Mouse (Mus musculus): ENCODE measurements around the gene Adamts12. TPM values are rescaled to one million over a fixed set of nuclear protein-coding genes. Genes with fewer than 3 reads are reported as not detected.

Adamts12 gene
- total RNA-seq, 4 experiments from 2014 or later, result 0.39 to 0.57 (median 0.47) TPM

GRCm38 (mm10) chr15:11075726-11076361 is 11.3 kb downstream of the Adamts12 start:
- DNase-seq (ENCODE audit: low spot score in 2 of 2), result no peak

GRCm38 (mm10) chr15:11082961-11083569 is 18.5 kb downstream of the Adamts12 start:
- DNase-seq (ENCODE audit: low spot score in 2 of 2), result no peak

DNA sequence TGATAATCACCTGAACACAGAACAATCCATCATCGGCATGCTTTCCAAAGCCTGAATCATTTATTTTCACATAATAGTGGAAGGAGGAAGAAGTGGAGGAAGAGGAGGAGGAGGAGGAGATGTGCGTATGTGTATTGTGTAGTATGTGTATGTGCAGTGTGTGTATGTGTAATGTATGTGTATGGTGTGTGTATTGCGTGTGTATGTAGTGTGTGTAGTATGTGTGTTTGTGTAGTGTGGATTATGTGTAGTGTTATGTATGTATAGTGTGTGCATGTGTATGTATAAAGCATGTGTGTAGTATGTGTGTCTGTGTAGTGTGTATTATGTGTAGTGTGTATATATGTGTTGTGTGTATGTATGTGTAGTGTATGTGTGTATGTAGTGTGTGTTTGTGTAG is 19.1 kb downstream of the Adamts12 start:
- no peak for DNase-seq (ENCODE audit: low spot score in 2 of 2)

GRCm38 (mm10) chr15:11084241-11084992 is 19.8 kb downstream of the Adamts12 start:
- no peak for DNase-seq (ENCODE audit: low spot score in 2 of 2)

DNA sequence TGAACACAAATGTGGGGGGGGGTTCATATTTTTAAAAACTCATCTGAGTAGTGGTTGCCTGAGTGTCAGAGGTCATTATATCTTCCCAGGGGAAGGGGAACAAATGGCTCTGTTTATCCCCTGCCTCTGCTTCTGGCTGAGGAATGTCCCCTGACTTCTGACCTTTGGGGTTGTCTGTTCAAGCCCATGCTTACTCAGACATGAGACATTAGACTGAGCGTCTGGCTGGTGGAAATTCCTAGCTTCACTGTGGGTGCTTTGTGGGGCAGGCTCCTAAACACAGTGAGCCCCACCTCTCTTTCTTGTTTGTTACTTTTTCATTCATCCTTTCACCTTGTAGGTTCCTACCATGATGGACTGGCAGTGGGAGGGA is 20.4 kb downstream of the Adamts12 start:
- DNase-seq (ENCODE audit: low spot score in 2 of 2), result no peak

DNA sequence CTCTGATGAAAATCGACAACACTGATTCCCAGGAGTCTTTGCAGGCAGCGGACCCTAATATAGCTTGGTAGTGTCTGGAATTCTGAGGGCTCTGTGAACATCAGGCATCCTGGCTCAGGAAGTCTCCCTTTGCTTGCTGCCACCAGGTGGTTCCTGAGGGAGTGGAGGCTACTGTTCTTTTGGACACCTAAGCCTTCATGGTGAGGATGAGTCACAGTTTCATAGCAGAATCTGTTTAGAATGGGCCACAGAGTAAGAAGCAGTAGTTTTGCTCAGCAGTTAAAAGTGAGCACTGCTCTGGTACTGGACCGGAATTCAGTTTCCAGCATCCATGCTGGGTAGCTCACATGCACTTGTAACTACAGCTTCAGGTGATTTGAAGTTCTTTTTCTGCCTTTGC is 24.9 kb downstream of the Adamts12 start:
- DNase-seq (ENCODE audit: low spot score in 2 of 2), result no peak

DNA sequence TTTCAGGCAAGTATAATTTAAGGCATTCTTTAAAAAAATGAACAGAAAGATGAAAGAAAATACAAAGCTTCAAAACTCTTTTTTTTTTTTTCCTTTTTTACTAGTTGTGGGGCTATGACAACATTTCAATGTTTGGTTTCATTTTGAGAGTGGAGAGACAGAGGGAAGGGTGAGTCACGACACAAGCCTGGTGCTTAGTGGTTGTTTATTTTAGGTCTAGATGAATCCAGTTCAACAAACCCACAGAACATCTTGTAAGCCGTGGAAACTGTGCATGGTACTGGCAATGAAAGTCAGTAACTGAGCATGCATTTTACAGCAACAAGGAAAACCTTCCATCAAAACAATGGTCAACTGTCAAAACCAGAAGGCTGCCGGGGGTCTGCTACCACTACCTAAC is 31.0 kb downstream of the Adamts12 start:
- peak; percentile 23 to 36 for DNase-seq (ENCODE audit: low spot score in 2 of 2)

DNA sequence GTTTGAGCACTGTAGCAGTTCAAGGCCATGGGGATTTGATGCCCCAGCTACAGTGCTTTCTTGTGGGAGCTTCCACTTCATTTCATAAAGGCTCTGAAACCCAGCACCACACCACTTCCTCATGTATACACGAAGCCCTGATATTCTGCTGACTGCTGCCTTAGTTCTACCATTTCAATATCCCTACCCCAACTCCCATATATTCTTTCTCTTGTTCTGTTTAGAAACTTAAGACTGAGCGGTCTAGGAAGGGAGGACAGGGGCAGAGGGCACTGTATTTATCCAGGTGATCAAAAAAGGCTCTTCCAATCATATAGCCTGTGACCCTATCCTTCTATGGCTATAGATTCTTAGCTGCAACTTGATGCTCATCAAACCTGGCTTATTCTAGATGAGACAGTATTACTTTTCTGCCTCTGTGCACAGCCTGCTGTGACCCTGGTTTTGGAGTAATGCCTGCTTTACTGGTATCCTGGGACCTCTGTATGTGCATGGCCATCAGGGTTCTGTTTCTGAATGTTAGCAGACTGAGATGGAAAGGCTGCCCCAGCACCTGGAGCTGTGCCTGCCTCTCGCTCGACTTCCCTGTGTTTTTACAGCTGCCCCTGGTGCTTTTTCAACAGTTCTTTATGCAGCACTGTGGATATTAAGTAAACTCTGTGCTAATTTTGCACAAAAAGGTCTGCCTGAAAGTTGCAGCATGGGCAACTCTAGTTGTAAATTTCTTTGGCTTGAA is 33.5 kb downstream of the Adamts12 start:
- no peak for DNase-seq (ENCODE audit: low spot score in 2 of 2)

DNA sequence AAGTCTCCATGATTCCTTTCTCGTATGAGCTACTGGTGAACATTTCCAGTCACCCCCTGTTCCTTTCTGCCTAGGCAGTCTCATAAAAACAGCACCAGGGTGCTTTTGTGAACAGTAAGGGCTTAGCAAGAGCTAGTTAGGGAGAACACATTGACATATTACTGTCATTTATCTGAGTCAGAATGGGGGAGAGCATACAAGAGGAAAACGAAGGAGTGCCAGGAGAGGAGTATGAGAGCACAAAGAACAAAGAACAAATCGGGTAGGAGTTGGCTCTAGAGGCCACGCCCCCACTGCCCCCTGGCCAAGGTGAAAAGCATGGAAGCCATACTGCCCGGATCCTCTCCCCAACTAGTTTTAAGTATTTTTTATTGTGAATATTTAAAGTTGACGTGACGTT is 34.4 kb downstream of the Adamts12 start:
- no peak for DNase-seq (ENCODE audit: low spot score in 2 of 2)

DNA sequence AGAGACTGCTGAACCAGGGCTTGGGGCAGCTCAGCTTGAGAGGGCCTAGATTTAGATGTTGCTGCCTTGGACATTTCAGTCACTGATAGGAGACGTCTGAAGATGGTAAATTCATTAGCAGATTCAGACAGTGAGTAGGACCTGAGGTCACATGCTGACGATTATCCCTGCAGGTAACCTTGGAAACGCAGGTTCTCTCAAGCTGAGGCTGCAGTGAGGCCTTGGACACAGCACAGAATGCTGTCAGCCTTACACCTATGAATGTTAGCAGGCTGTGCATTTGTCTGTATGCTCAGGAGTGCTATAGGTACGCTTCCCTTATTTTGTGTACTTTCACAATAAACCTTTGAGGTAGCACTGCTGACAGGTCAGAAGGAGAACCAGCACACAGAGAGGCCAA is 36.3 kb downstream of the Adamts12 start:
- DNase-seq (ENCODE audit: low spot score in 2 of 2), result no peak

DNA sequence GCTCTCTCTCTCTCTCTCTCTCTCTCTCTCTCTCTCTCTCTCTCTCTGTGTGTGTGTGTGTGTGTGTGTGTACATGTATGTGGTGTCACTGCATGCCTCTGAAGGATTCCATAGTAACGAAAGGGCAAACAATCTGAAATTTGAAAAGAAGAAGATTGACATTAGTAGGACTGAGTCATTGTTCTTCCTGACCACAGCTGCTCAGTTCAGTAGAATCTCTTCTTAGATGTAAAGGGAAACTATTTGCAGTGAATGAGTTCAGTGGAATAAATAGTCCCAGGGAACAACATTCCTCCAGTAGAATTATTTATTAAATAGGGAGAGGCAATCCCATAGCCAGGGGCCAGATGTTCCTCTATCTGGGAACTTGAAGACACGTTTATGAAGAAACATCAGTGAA is 40.5 kb downstream of the Adamts12 start:
- no peak for DNase-seq (ENCODE audit: low spot score in 2 of 2)

- no peak for DNase-seq (ENCODE audit: low spot score in 2 of 2)
Observed at GRCm38 (mm10) chr15:11107376-11107775, 42.8 kb downstream of the Adamts12 start.

DNA sequence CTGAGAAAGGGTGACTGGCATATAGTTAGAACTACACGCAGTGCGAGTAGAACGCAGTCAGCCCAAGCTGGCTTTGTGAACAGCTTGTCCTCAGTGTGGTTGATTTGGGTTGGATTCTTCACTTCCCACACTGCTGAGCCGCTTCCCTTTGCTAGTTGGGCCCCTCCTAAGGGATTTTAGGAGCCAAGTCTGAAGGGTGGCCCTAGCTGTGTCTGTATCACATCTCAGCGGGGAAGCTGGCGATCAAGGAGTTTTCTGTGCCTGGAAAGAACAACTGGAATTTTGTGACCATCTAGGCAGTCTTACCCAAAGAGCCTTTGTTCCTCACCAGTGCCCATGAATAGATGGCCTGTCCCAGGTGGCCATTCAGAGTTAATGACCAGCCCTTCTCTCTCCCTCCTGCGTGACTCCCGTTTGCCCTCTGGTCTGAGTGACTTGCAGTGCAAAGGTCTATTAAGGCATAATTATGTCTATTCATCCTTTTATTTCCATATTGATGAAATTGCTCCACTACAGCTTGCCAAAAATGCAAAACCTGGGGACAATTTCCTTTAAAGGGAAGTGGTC is 50.1 kb downstream of the Adamts12 start:
- DNase-seq (ENCODE audit: low spot score in 2 of 2), result no peak

- no peak for DNase-seq (ENCODE audit: low spot score in 2 of 2)
Observed at GRCm38 (mm10) chr15:11116303-11116702, 51.7 kb downstream of the Adamts12 start.

- DNase-seq (ENCODE audit: low spot score in 2 of 2), result no peak
Observed at GRCm38 (mm10) chr15:11116853-11117252, 52.3 kb downstream of the Adamts12 start.

- DNase-seq (ENCODE audit: low spot score in 2 of 2), result no peak
Observed at GRCm38 (mm10) chr15:11118371-11118770, 53.8 kb downstream of the Adamts12 start.

GRCm38 (mm10) chr15:11121721-11122120 is 57.1 kb downstream of the Adamts12 start:
- DNase-seq (ENCODE audit: low spot score in 2 of 2), result no peak

- no peak for DNase-seq (ENCODE audit: low spot score in 2 of 2)
Observed at GRCm38 (mm10) chr15:11125361-11125760, 60.8 kb downstream of the Adamts12 start.

GRCm38 (mm10) chr15:11128457-11128856 is 63.9 kb downstream of the Adamts12 start:
- DNase-seq (ENCODE audit: low spot score in 2 of 2), result no peak

- no peak for DNase-seq (ENCODE audit: low spot score in 2 of 2)
Observed at GRCm38 (mm10) chr15:11132586-11133558, 68.3 kb downstream of the Adamts12 start.
